Mouse (Mus musculus) v-Abl transformed pro-B cells (cell line): Measurements from ENCODE around the gene Hfe.

Source experiments
- in situ Hi-C, 2 experiments: fragments of 400-800 bp; cut with MboI; formaldehyde crosslinking; loops; one replicate each; pipeline ENCODE4 v1.15.1; 2025; ENCODE audit not compliant: unreplicated experiment in 2 of 2

The Hfe gene

GRCm38 (mm10) chr13:23697491-23698299 lies 13.0 kb downstream of the Hfe start:
- in situ Hi-C loops: loop anchor here in 1 of 2 experiments (5.0 to 10.0 kb wide), 3 partner anchors 35 to 265 kb away; partner anchors contain the start of genes Hist1h1d and Hist1h4f

- in situ Hi-C loops: loop anchor here in 1 of 2 experiments (5.0 to 10.0 kb wide), 3 partner anchors 36 to 264 kb away; partner anchors contain the start of genes Hist1h1d and Hist1h4f
Observed at GRCm38 (mm10) chr13:23696061-23696474, 14.6 kb downstream of the Hfe start.

- in situ Hi-C loops: loop anchor here in 1 of 2 experiments (5.0 to 10.0 kb wide), 3 partner anchors 37 to 263 kb away; partner anchors contain the start of genes Hist1h1d and Hist1h4f
Observed at GRCm38 (mm10) chr13:23695514-23695913, 15.1 kb downstream of the Hfe start, which contains the start of gene Hist1h1t. Gene Hist1h1t (plus strand): TSS chr13:23695814.

GRCm38 (mm10) chr13:23694956-23695355 lies 15.7 kb downstream of the Hfe start:
- in situ Hi-C loops: loop anchor here in 1 of 2 experiments (5.0 to 10.0 kb wide), 3 partner anchors 37 to 263 kb away; partner anchors contain the start of genes Hist1h1d and Hist1h4f

GRCm38 (mm10) chr13:23693856-23694440 lies 16.7 kb downstream of the Hfe start:
- in situ Hi-C loops: loop anchor here in 1 of 2 experiments (10.0 kb wide), 1 partner anchor 139 kb away; the partner anchor contains the start of genes Hist1h1d and Hist1h4f

GRCm38 (mm10) chr13:23689459-23689858 lies 21.2 kb downstream of the Hfe start:
- in situ Hi-C loops: loop anchor here (5.0 to 10.0 kb wide), 3 partner anchors 45 to 1865 kb away; partner anchors contain the start of genes Hist1h1c (in 1 of the 2), Hist1h2ag (in 1 of the 2), Hist1h2bj (in 1 of the 2) and Hist1h4i (in 1 of the 2)

- in situ Hi-C loops: loop anchor here (5.0 to 10.0 kb wide), 3 partner anchors 46 to 1864 kb away; partner anchors contain the start of genes Hist1h1c (in 1 of the 2), Hist1h2ag (in 1 of the 2), Hist1h2bj (in 1 of the 2) and Hist1h4i (in 1 of the 2)
Observed at GRCm38 (mm10) chr13:23688956-23689355, 21.7 kb downstream of the Hfe start.

GRCm38 (mm10) chr13:23687907-23688306 lies 22.7 kb downstream of the Hfe start:
- in situ Hi-C loops: loop anchor here (5.0 to 10.0 kb wide), 3 partner anchors 47 to 1863 kb away; partner anchors contain the start of genes Hist1h1c (in 1 of the 2), Hist1h2ag (in 1 of the 2), Hist1h2bj (in 1 of the 2) and Hist1h4i (in 1 of the 2)

GRCm38 (mm10) chr13:23687181-23687580 lies 23.5 kb downstream of the Hfe start:
- in situ Hi-C loops: loop anchor here (5.0 to 10.0 kb wide), 3 partner anchors 48 to 1862 kb away; partner anchors contain the start of genes Hist1h1c (in 1 of the 2), Hist1h2ag (in 1 of the 2), Hist1h2bj (in 1 of the 2) and Hist1h4i (in 1 of the 2)

GRCm38 (mm10) chr13:23685966-23686365 lies 24.7 kb downstream of the Hfe start:
- in situ Hi-C loops: loop anchor here (5.0 to 10.0 kb wide), 3 partner anchors 49 to 1861 kb away; partner anchors contain the start of genes Hist1h1c (in 1 of the 2), Hist1h2ag (in 1 of the 2), Hist1h2bj (in 1 of the 2) and Hist1h4i (in 1 of the 2)

GRCm38 (mm10) chr13:23685121-23685861 lies 25.4 kb downstream of the Hfe start:
- in situ Hi-C loops: loop anchor here (5.0 to 10.0 kb wide), 3 partner anchors 50 to 1860 kb away; partner anchors contain the start of genes Hist1h1c (in 1 of the 2), Hist1h2ag (in 1 of the 2), Hist1h2bj (in 1 of the 2) and Hist1h4i (in 1 of the 2)

GRCm38 (mm10) chr13:23684295-23684945 lies 26.2 kb downstream of the Hfe start:
- in situ Hi-C loops: loop anchor here (5.0 to 10.0 kb wide), 3 partner anchors 50 to 1860 kb away; partner anchors contain the start of gene Hist1h1c (in 1 of the 2)

- in situ Hi-C loops: loop anchor here (5.0 to 10.0 kb wide), 3 partner anchors 51 to 1859 kb away; partner anchors contain the start of gene Hist1h1c (in 1 of the 2)
Observed at GRCm38 (mm10) chr13:23683755-23684281, 26.8 kb downstream of the Hfe start, which contains the start of the genes Hist1h2ac and Hist1h2bc. Gene Hist1h2ac (minus strand): TSS chr13:23683948. Gene Hist1h2bc (plus strand): TSS chr13:23684199.

- in situ Hi-C loops: loop anchor here (5.0 to 10.0 kb wide), 3 partner anchors 51 to 1858 kb away; partner anchors contain the start of gene Hist1h1c (in 1 of the 2)
Observed at GRCm38 (mm10) chr13:23682947-23683754, 27.5 kb downstream of the Hfe start.

GRCm38 (mm10) chr13:23682623-23682946 lies 28.1 kb downstream of the Hfe start:
- in situ Hi-C loops: loop anchor here (5.0 to 10.0 kb wide), 3 partner anchors 50 to 1858 kb away; partner anchors contain the start of gene Hist1h1c (in 1 of the 2)

GRCm38 (mm10) chr13:23681990-23682582 lies 28.6 kb downstream of the Hfe start:
- in situ Hi-C loops: loop anchor here (5.0 to 10.0 kb wide), 3 partner anchors 50 to 1857 kb away; partner anchors contain the start of gene Hist1h1c (in 1 of the 2)

GRCm38 (mm10) chr13:23662536-23662935 lies 48.1 kb downstream of the Hfe start:
- in situ Hi-C loops: no loop called here
